Mouse (Mus musculus): ENCODE data around the gene Ppm1h.

The Ppm1h gene

GRCm38 (mm10) chr10:122743361-122743760 is 64.8 kb downstream of the Ppm1h start:
- in situ Hi-C loops (cut with MboI, MseI) = no loop called here

- in situ Hi-C loops (cut with MboI, MseI) = no loop called here
Observed at GRCm38 (mm10) chr10:122744970-122745369, 66.4 kb downstream of the Ppm1h start.

GRCm38 (mm10) chr10:122746211-122746610 is 67.6 kb downstream of the Ppm1h start:
- in situ Hi-C loops (cut with MboI, MseI) = no loop called here

GRCm38 (mm10) chr10:122747151-122747925 is 68.8 kb downstream of the Ppm1h start:
- in situ Hi-C loops (cut with MboI, MseI) = no loop called here

GRCm38 (mm10) chr10:122748361-122748951 is 69.9 kb downstream of the Ppm1h start:
- in situ Hi-C loops (cut with MboI, MseI) = no loop called here

- in situ Hi-C loops (cut with MboI, MseI) = no loop called here
Observed at GRCm38 (mm10) chr10:122749071-122749470, 70.5 kb downstream of the Ppm1h start.

GRCm38 (mm10) chr10:122749876-122750275 is 71.3 kb downstream of the Ppm1h start:
- in situ Hi-C loops (cut with MboI, MseI) = no loop called here

- in situ Hi-C loops (cut with MboI, MseI) = no loop called here
Observed at GRCm38 (mm10) chr10:122752950-122753923, 74.7 kb downstream of the Ppm1h start.

GRCm38 (mm10) chr10:122753924-122754307 is 75.4 kb downstream of the Ppm1h start:
- in situ Hi-C loops (cut with MboI, MseI) = no loop called here

GRCm38 (mm10) chr10:122754967-122755366 is 76.4 kb downstream of the Ppm1h start:
- in situ Hi-C loops (cut with MboI, MseI) = no loop called here

GRCm38 (mm10) chr10:122756879-122757530 is 78.4 kb downstream of the Ppm1h start:
- in situ Hi-C loops (cut with MboI, MseI) = no loop called here

GRCm38 (mm10) chr10:122757727-122758126 is 79.2 kb downstream of the Ppm1h start:
- in situ Hi-C loops (cut with MboI, MseI) = no loop called here

GRCm38 (mm10) chr10:122758346-122758745 is 79.8 kb downstream of the Ppm1h start:
- in situ Hi-C loops (cut with MboI, MseI) = no loop called here

- in situ Hi-C loops (cut with MboI, MseI) = no loop called here
Observed at GRCm38 (mm10) chr10:122759729-122760128, 81.2 kb downstream of the Ppm1h start.

- in situ Hi-C loops (cut with MboI, MseI) = no loop called here
Observed at GRCm38 (mm10) chr10:122760469-122761307, 82.1 kb downstream of the Ppm1h start.

- in situ Hi-C loops (cut with MboI, MseI) = no loop called here
Observed at GRCm38 (mm10) chr10:122762772-122763511, 84.4 kb downstream of the Ppm1h start.

GRCm38 (mm10) chr10:122763596-122763995 is 85.0 kb downstream of the Ppm1h start:
- in situ Hi-C loops (cut with MboI, MseI) = no loop called here

GRCm38 (mm10) chr10:122764653-122765052 is 86.1 kb downstream of the Ppm1h start:
- in situ Hi-C loops (cut with MboI, MseI) = no loop called here

GRCm38 (mm10) chr10:122765521-122765920 is 87.0 kb downstream of the Ppm1h start:
- in situ Hi-C loops (cut with MboI, MseI) = no loop called here

GRCm38 (mm10) chr10:122765992-122766391 is 87.4 kb downstream of the Ppm1h start:
- in situ Hi-C loops (cut with MboI, MseI) = no loop called here

All from T-helper 1 cell (primary cell).